Mouse (Mus musculus) layer of hippocampus, postnatal 14 days (tissue): ENCODE data around the gene Mlph. TPM values are rescaled to one million over a fixed set of nuclear protein-coding genes. Genes with fewer than 3 reads are reported as not detected.
A peak's percentile ranks its signal among the peaks of the same experiment; 100 is the strongest.

Experiments
- DNase-seq, 2 experiments: peaks; one replicate each; pipeline ENCODE4 v3.0.0; 2021 to 2022; ENCODE audit warnings: low spot score in 2 of 2, mixed read lengths in 1 of 2
- total RNA-seq, 2 experiments: library from RNA; stranded (reverse); gene quantifications; 2 replicates each; pipeline ENCODE4 v1.2.3; 2021

Gene Mlph
- total RNA-seq, 2 experiments from 2014 or later: 0.94 to 1.5 TPM

GRCm38 (mm10) chr1:90962994-90963393, 48.1 kb downstream of the Mlph start:
- DNase-seq: no peak

GRCm38 (mm10) chr1:90967583-90967982, 52.7 kb downstream of the Mlph start:
- DNase-seq: no peak

GRCm38 (mm10) chr1:90968649-90969048, 53.8 kb downstream of the Mlph start:
- no peak for DNase-seq

- DNase-seq: no peak
These were observed 54.5 kb downstream of the Mlph start, which contains the start of gene Rab17 for GRCm38 (mm10) chr1:90969347-90969784. TSS of gene Rab17 (minus strand) at chr1:90969661.

- DNase-seq: no peak
These were observed 55.1 kb downstream of the Mlph start for GRCm38 (mm10) chr1:90969881-90970390.

GRCm38 (mm10) chr1:90972911-90973573, 58.2 kb downstream of the Mlph start:
- peak; percentile 93 to 96 for DNase-seq

GRCm38 (mm10) chr1:90973574-90973911, 58.7 kb downstream of the Mlph start:
- DNase-seq: no peak

- peak; percentile 52 to 63 for DNase-seq
These were observed 60.2 kb downstream of the Mlph start for GRCm38 (mm10) chr1:90974906-90975649.

- DNase-seq: no peak
These were observed 61.1 kb downstream of the Mlph start for GRCm38 (mm10) chr1:90975960-90976359.

GRCm38 (mm10) chr1:90980638-90981330, 65.9 kb downstream of the Mlph start:
- DNase-seq: no peak

GRCm38 (mm10) chr1:90981346-90981745, 66.5 kb downstream of the Mlph start:
- no peak for DNase-seq

GRCm38 (mm10) chr1:90995916-90996315, 81.0 kb downstream of the Mlph start:
- no peak for DNase-seq

- no peak for DNase-seq
These were observed 82.3 kb downstream of the Mlph start for GRCm38 (mm10) chr1:90997136-90997535.

GRCm38 (mm10) chr1:90997641-90998040, 82.8 kb downstream of the Mlph start:
- DNase-seq: no peak

- DNase-seq: peak; percentile 37 to 67
These were observed 83.5 kb downstream of the Mlph start, which contains the start of gene Lrrfip1 for GRCm38 (mm10) chr1:90998268-90998890. TSS of gene Lrrfip1 (plus strand) at chr1:90998737.

GRCm38 (mm10) chr1:90998891-90999611, 84.2 kb downstream of the Mlph start:
- DNase-seq: no peak

GRCm38 (mm10) chr1:90999911-91000601, 85.2 kb downstream of the Mlph start:
- no peak for DNase-seq
